Mouse (Mus musculus) induced T-regulatory cell, adult 2 months (primary cell): ENCODE measurements around the gene Fgfr4.
"Not testable (repeated sequence)": the region's sequence is repeated elsewhere in the genome, so short reads cannot be mapped to it uniquely, and the experiment has no call there.

ENCODE experiments used
- DNase-seq: peaks from one replicate; pipeline ENCODE4 v3.0.0-alpha.2; 2012; ENCODE audit warnings: low read depth

Fgfr4 gene

GRCm38 (mm10) chr13:55172336-55172770 is 19.9 kb downstream of the Fgfr4 start:
- no peak for DNase-seq

- no peak for DNase-seq
Observed at GRCm38 (mm10) chr13:55174347-55174746, 21.9 kb downstream of the Fgfr4 start.

GRCm38 (mm10) chr13:55176265-55176664 is 23.8 kb downstream of the Fgfr4 start:
- DNase-seq, result no peak

GRCm38 (mm10) chr13:55177903-55178496 is 25.6 kb downstream of the Fgfr4 start:
- DNase-seq, result no peak

GRCm38 (mm10) chr13:55178556-55178955 is 26.1 kb downstream of the Fgfr4 start:
- DNase-seq, result peak; percentile 86

- no peak for DNase-seq
Observed at GRCm38 (mm10) chr13:55179591-55179990, 27.2 kb downstream of the Fgfr4 start.

- DNase-seq, result no peak
Observed at GRCm38 (mm10) chr13:55181786-55182172, 29.3 kb downstream of the Fgfr4 start.

- DNase-seq, result peak; percentile 70
Observed at GRCm38 (mm10) chr13:55182173-55182894, 29.9 kb downstream of the Fgfr4 start.

GRCm38 (mm10) chr13:55183382-55183781 is 30.9 kb downstream of the Fgfr4 start:
- DNase-seq, result no peak

- DNase-seq, result not testable (repeated sequence)
Observed at GRCm38 (mm10) chr13:55187062-55187461, 34.6 kb downstream of the Fgfr4 start.

- DNase-seq, result no peak
Observed at GRCm38 (mm10) chr13:55189531-55190107, 37.2 kb downstream of the Fgfr4 start.

- peak; percentile 94 for DNase-seq
Observed at GRCm38 (mm10) chr13:55190121-55190868, 37.9 kb downstream of the Fgfr4 start.

GRCm38 (mm10) chr13:55191535-55191934 is 39.1 kb downstream of the Fgfr4 start:
- DNase-seq, result no peak

- not testable (repeated sequence) for DNase-seq
Observed at GRCm38 (mm10) chr13:55202758-55203157, 50.3 kb downstream of the Fgfr4 start.

GRCm38 (mm10) chr13:55203740-55204139 is 51.3 kb downstream of the Fgfr4 start:
- DNase-seq, result no peak

- no peak for DNase-seq
Observed at GRCm38 (mm10) chr13:55204667-55205389, 52.4 kb downstream of the Fgfr4 start.

- no peak for DNase-seq
Observed at GRCm38 (mm10) chr13:55205448-55206205, 53.2 kb downstream of the Fgfr4 start.

GRCm38 (mm10) chr13:55208837-55209648 is 56.6 kb downstream of the Fgfr4 start:
- DNase-seq, result no peak

- DNase-seq, result no peak
Observed at GRCm38 (mm10) chr13:55209649-55210192, 57.3 kb downstream of the Fgfr4 start, which contains the start of gene Nsd1. Gene Nsd1 (plus strand): TSS chr13:55209782.
